Mouse (Mus musculus): ENCODE data around the gene Gm6205. TPM values are rescaled to one million over a fixed set of nuclear protein-coding genes. Genes with fewer than 3 reads are reported as not detected.
"Not testable (repeated sequence)": the region's sequence is repeated elsewhere in the genome, so short reads cannot be mapped to it uniquely, and the experiment has no call there.

The Gm6205 gene
- polyA plus RNA-seq (2015; fragmentation: Nextera tagmentation; extraction: Ambion mirVana), result not detected in 2 replicates

- H3K4me3 ChIP-seq (ENCODE audit: low read length); H3K4me2 ChIP-seq (ENCODE audit: low read depth, low read length); H3K4me1 ChIP-seq (ENCODE audit: control insufficient read depth, insufficient read depth, low read length); H3K9ac ChIP-seq (ENCODE audit: low read depth, low read length); H3K9me3 ChIP-seq (ENCODE audit: control insufficient read depth, low read length); ATAC-seq; H3K27me3 ChIP-seq (replicated peaks; ENCODE audit: control insufficient read depth, insufficient read depth, low read length); H3K36me3 ChIP-seq (ENCODE audit: control insufficient read depth, insufficient read depth, low read length); H3K27ac ChIP-seq (ENCODE audit: low read length): not testable (repeated sequence)
- no CpG with 5 or more reads among the region's 2 CpGs for WGBS
Observed at GRCm38 (mm10) chr5:94648082-94648481, at the start of gene Gm6205. Gene Gm6205 (plus strand): TSS chr5:94648382.

GRCm38 (mm10) chr5:94616242-94616641 lies 31.9 kb upstream of the Gm6205 start, which contains the start of gene Gm3147:
Gene Gm3147 (minus strand): TSS chr5:94616342.
- not testable (repeated sequence) for H3K4me1 ChIP-seq (ENCODE audit: control insufficient read depth, insufficient read depth, low read length); ATAC-seq; H3K9me3 ChIP-seq (ENCODE audit: control insufficient read depth, low read length); H3K4me3 ChIP-seq (ENCODE audit: low read length); H3K4me2 ChIP-seq (ENCODE audit: low read depth, low read length); H3K9ac ChIP-seq (ENCODE audit: low read depth, low read length); H3K27ac ChIP-seq (ENCODE audit: low read length); H3K27me3 ChIP-seq (replicated peaks; ENCODE audit: control insufficient read depth, insufficient read depth, low read length); H3K36me3 ChIP-seq (ENCODE audit: control insufficient read depth, insufficient read depth, low read length)
- WGBS, result no CpG with 5 or more reads among the region's 1 CpGs

GRCm38 (mm10) chr5:94623679-94624078 lies 24.5 kb upstream of the Gm6205 start, which contains the start of gene Gm6509:
Gene Gm6509 (plus strand): TSS chr5:94623979.
- not testable (repeated sequence) for H3K4me3 ChIP-seq (ENCODE audit: low read length); H3K4me1 ChIP-seq (ENCODE audit: control insufficient read depth, insufficient read depth, low read length); H3K4me2 ChIP-seq (ENCODE audit: low read depth, low read length); H3K27ac ChIP-seq (ENCODE audit: low read length); ATAC-seq; H3K9ac ChIP-seq (ENCODE audit: low read depth, low read length); H3K36me3 ChIP-seq (ENCODE audit: control insufficient read depth, insufficient read depth, low read length); H3K27me3 ChIP-seq (replicated peaks; ENCODE audit: control insufficient read depth, insufficient read depth, low read length); H3K9me3 ChIP-seq (ENCODE audit: control insufficient read depth, low read length)
- 83% methylated on average over 1 of the region's 2 CpGs for WGBS

Other genes with a start within 250 kb of the Gm6205 start
- gene Gm7682, start 202.6 kb upstream of the Gm6205 start, polyA plus RNA-seq (2015; fragmentation: Nextera tagmentation; extraction: Ambion mirVana), result not detected in 2 replicates
- not detected in 2 replicates for gene Gm3139, start 122.1 kb upstream of the Gm6205 start, polyA plus RNA-seq (2015; fragmentation: Nextera tagmentation; extraction: Ambion mirVana)
- not detected in 2 replicates for gene Gm3147, start 32.0 kb upstream of the Gm6205 start, polyA plus RNA-seq (2015; fragmentation: Nextera tagmentation; extraction: Ambion mirVana)
- not detected in 2 replicates for gene Gm6509, start 24.4 kb upstream of the Gm6205 start, polyA plus RNA-seq (2015; fragmentation: Nextera tagmentation; extraction: Ambion mirVana)
- gene Gm3183, start 217.1 kb downstream of the Gm6205 start, polyA plus RNA-seq (2015; fragmentation: Nextera tagmentation; extraction: Ambion mirVana), result not detected in 2 replicates